Mouse (Mus musculus): ENCODE measurements around the gene Lpp.
A peak's percentile ranks its signal among the peaks of the same experiment; 100 is the strongest.

Gene Lpp

GRCm38 (mm10) chr16:24536261-24536660 lies 143.0 kb downstream of the Lpp start:
- no peak for DNase-seq (ENCODE audit: extremely low read depth, low read depth, low spot score)

GRCm38 (mm10) chr16:24539003-24539402 lies 145.7 kb downstream of the Lpp start:
- DNase-seq (ENCODE audit: extremely low read depth, low read depth, low spot score): no peak

GRCm38 (mm10) chr16:24542864-24543263 lies 149.6 kb downstream of the Lpp start:
- no peak for DNase-seq (ENCODE audit: extremely low read depth, low read depth, low spot score)

- DNase-seq (ENCODE audit: extremely low read depth, low read depth, low spot score): no peak
These were observed 152.1 kb downstream of the Lpp start for GRCm38 (mm10) chr16:24545366-24545765.

- DNase-seq (ENCODE audit: extremely low read depth, low read depth, low spot score): no peak
These were observed 165.2 kb downstream of the Lpp start for GRCm38 (mm10) chr16:24558458-24558857.

GRCm38 (mm10) chr16:24559811-24560210 lies 166.5 kb downstream of the Lpp start:
- no peak for DNase-seq (ENCODE audit: extremely low read depth, low read depth, low spot score)

- DNase-seq (ENCODE audit: extremely low read depth, low read depth, low spot score): no peak
These were observed 167.7 kb downstream of the Lpp start for GRCm38 (mm10) chr16:24560998-24561397.

GRCm38 (mm10) chr16:24561602-24562001 lies 168.3 kb downstream of the Lpp start:
- no peak for DNase-seq (ENCODE audit: extremely low read depth, low read depth, low spot score)

GRCm38 (mm10) chr16:24565311-24565710 lies 172.0 kb downstream of the Lpp start:
- DNase-seq (ENCODE audit: extremely low read depth, low read depth, low spot score): no peak

- no peak for DNase-seq (ENCODE audit: extremely low read depth, low read depth, low spot score)
These were observed 173.0 kb downstream of the Lpp start for GRCm38 (mm10) chr16:24566277-24566676.

GRCm38 (mm10) chr16:24567562-24567961 lies 174.3 kb downstream of the Lpp start:
- DNase-seq (ENCODE audit: extremely low read depth, low read depth, low spot score): no peak

GRCm38 (mm10) chr16:24568061-24568460 lies 174.8 kb downstream of the Lpp start:
- no peak for DNase-seq (ENCODE audit: extremely low read depth, low read depth, low spot score)

GRCm38 (mm10) chr16:24569681-24570080 lies 176.4 kb downstream of the Lpp start:
- DNase-seq (ENCODE audit: extremely low read depth, low read depth, low spot score): no peak

GRCm38 (mm10) chr16:24576999-24577398 lies 183.7 kb downstream of the Lpp start:
- DNase-seq (ENCODE audit: extremely low read depth, low read depth, low spot score): peak; percentile 55

- DNase-seq (ENCODE audit: extremely low read depth, low read depth, low spot score): no peak
These were observed 184.5 kb downstream of the Lpp start for GRCm38 (mm10) chr16:24577798-24578197.

- DNase-seq (ENCODE audit: extremely low read depth, low read depth, low spot score): peak; percentile 47
These were observed 189.5 kb downstream of the Lpp start for GRCm38 (mm10) chr16:24582847-24583246.

- DNase-seq (ENCODE audit: extremely low read depth, low read depth, low spot score): no peak
These were observed 200.2 kb downstream of the Lpp start for GRCm38 (mm10) chr16:24593535-24593934.

- no peak for DNase-seq (ENCODE audit: extremely low read depth, low read depth, low spot score)
These were observed 201.2 kb downstream of the Lpp start for GRCm38 (mm10) chr16:24594508-24594907.

- DNase-seq (ENCODE audit: extremely low read depth, low read depth, low spot score): no peak
These were observed 202.2 kb downstream of the Lpp start for GRCm38 (mm10) chr16:24595493-24595892.

GRCm38 (mm10) chr16:24598567-24598966 lies 205.3 kb downstream of the Lpp start:
- DNase-seq (ENCODE audit: extremely low read depth, low read depth, low spot score): peak; percentile 78

GRCm38 (mm10) chr16:24599766-24600165 lies 206.5 kb downstream of the Lpp start:
- no peak for DNase-seq (ENCODE audit: extremely low read depth, low read depth, low spot score)

GRCm38 (mm10) chr16:24600260-24600948 lies 207.1 kb downstream of the Lpp start:
- no peak for DNase-seq (ENCODE audit: extremely low read depth, low read depth, low spot score)

- DNase-seq (ENCODE audit: extremely low read depth, low read depth, low spot score): no peak
These were observed 210.0 kb downstream of the Lpp start for GRCm38 (mm10) chr16:24603342-24603741.
